Mouse (Mus musculus) cortical plate, adult 2 months (tissue): ENCODE measurements around the gene Paqr5. TPM values are rescaled to one million over a fixed set of nuclear protein-coding genes. Genes with fewer than 3 reads are reported as not detected.

Experiments
- H3K27ac ChIP-seq: fragments of 200-500 bp; 2 replicates; pipeline ENCODE4 v1.5.1; 2012; ENCODE audit warnings: low read length, control low read depth, inconsistent platforms; ENCODE audit not compliant: insufficient read depth
- H3K4me1 ChIP-seq: fragments of 200-500 bp; 2 replicates; pipeline ENCODE4 v1.6.1; 2011; ENCODE audit warnings: low read length; ENCODE audit not compliant: control insufficient read depth, insufficient read depth
- H3K4me3 ChIP-seq: fragments of 200-500 bp; 2 replicates; pipeline ENCODE4 v1.5.1; 2011; ENCODE audit warnings: mild to moderate bottlenecking, low read length, control low read depth; ENCODE audit not compliant: insufficient read depth
- CTCF ChIP-seq: fragments of 200-500 bp; IDR thresholded peaks from 2 replicates; pipeline ENCODE4 v1.5.1; 2011; ENCODE audit warnings: mild to moderate bottlenecking, control low read depth, low read length; ENCODE audit not compliant: insufficient read depth; ENCODE audit errors: extremely low read depth
- POLR2A ChIP-seq: fragments of 200-500 bp; IDR thresholded peaks from 2 replicates; pipeline ENCODE4 v1.6.1; 2011; ENCODE audit warnings: mild to moderate bottlenecking, low read length, control low read depth; ENCODE audit not compliant: insufficient read depth; ENCODE audit errors: extremely low read depth
- polyA plus RNA-seq: library from polyadenylated mRNA; depleted of rRNA; stranded (reverse); fragments of >200 nt; gene quantifications from 2 replicates; pipeline ENCODE4 v1.2.3, GENCODE M21; 2012

The Paqr5 gene
- polyA plus RNA-seq, 1 experiment: 5.5 TPM

DNA sequence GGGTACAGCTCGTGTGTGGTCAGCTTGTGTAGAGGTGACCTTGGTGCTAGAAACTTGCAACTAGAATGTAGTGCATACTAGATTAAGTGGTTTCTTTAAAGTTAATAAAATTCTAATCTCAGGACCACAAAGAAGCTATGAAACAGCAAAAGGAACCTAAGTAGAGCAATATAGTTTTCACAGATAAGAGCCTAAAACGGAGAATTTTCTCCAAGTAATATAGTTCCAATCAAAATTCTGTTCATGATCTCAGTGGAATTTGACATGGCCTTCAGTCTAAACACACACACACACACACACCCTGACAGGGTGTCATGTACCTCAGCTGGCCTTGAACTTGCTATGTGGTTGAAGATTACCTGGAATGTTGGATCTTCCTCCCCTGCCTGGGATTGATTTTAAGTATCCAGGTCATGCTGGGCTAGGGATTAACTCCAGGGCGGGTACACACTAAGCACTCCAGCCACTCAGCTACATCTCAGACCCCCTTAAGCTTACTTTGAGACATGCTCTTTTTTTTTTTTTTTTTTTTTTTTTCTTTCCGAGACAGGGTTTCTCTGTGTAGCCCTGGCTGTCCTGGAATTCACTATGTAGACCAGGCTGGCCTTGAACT is 111.2 kb downstream of the Paqr5 start:
- Histone ChIP-seq H3K27ac (no peak overlapping the region), H3K4me1 (no peaks in the 10 kb centered on the region; the same call in 1 of the 2 replicates), H3K4me3 (no peak overlapping the region; the same call in 1 of the 2 replicates)
- no peak for TF ChIP-seq POLR2A
- TF ChIP-seq CTCF: no peak

DNA sequence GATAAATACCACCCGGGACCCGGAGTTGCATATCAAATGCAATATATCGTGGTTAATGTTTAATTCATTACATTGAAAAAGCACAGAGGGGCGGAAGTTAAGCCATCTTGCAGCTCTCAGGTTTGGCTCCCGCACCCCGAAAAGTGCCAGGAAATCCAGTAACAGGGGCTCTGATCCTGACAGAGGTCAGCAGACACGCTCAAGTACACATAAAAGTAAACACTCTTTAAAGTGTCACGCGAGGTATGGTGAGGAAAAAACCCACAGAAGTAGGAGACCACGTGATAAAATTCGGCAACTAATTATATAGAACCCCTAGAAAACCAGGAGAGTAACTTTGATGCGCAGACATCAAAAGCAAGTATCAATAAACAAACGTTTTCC is 111.7 kb downstream of the Paqr5 start:
- Histone ChIP-seq H3K4me3 (peak overlapping the region; percentile 50), H3K27ac (peak overlapping the region; percentile 11), H3K4me1 (no peaks in the 10 kb centered on the region; the same call in 1 of the 2 replicates)
- no peak for TF ChIP-seq CTCF
- TF ChIP-seq POLR2A: no peak

DNA sequence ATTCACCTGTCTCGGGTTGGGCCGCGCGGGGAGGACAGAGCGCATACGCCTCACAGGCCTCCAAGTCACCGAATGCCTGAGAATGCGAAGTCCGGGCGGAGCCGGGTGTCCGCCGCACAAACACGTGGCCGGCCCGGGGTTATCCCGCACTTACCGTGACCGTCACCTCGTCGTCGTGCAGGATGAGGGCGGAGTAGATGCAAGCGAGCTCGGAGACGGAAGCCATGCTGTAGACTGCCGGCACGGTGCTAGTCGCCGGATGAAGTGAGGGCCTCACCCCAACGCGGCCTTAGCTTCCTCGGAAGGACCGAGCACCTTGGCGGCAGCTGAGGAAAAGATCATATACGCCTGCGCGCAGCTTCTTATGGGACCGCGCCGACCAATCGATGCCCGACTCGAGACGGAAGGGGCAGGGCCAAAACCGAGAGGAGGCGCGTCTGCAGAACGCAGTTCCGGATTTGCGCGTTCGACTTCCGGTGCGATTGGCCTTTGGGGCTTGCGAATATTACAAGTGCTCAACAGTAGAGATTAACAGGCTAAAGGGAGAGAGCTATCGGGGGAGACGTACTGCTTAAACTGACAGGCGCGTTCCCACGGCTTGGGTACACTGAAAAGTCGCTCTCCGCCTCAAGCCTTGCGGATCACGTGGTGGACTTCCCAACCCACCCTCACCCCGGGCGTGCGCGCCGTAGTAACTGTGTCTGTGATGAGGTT is 112.3 kb downstream of the Paqr5 start, which contains the start of gene Rplp1:
Gene Rplp1 (minus strand): TSS at position 340 of the 714 bp plus-strand sequence.
- TF ChIP-seq POLR2A (peak; percentile 90), CTCF (no peak)
- peak within 1 kb of the TSS; percentile 11 for H3K27ac ChIP-seq
- no peaks in the 10 kb centered on the region; the same call in 1 of the 2 replicates for H3K4me1 ChIP-seq
- H3K4me3 ChIP-seq: peak within 1 kb of the TSS; percentile 50

DNA sequence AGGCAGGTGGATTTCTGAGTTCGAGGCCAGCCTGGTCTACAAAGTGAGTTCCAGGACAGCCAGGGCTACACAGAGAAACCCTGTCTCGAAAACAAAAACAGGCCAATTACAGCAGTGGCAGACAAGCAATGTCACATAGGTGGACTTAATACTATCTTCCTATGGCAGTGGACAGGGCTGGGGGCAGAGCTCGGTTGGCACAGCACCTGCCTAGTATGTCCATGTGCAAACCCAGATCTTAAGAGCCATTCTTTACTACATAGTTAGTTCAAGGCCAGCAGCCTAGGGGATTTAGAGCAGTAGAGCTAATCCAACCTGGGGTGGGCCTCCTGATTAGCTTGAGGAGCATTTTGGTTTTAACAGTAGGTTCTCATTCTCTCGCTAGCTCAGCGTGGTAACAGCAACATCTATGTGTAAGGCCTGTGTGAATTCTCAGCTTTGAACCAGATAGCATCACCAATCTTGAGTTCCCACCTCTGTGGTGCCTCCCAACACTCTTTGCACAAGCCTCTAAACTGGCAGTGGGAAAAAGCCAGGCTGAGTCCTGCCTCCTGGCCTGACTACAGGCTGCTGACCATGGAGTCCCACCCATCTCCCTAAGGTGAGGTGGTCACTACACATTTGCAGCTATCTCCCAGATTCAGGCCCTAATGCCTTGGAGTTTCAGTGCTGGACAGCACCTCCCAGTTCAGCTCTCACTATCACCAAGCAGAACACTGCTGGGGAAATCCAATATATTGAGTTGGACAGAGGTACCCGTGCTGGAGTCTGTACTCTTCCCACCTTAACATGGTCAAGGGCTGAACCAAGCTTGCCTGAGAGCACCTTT is 115.1 kb downstream of the Paqr5 start:
- TF ChIP-seq POLR2A (no peak), CTCF (no peak)

DNA sequence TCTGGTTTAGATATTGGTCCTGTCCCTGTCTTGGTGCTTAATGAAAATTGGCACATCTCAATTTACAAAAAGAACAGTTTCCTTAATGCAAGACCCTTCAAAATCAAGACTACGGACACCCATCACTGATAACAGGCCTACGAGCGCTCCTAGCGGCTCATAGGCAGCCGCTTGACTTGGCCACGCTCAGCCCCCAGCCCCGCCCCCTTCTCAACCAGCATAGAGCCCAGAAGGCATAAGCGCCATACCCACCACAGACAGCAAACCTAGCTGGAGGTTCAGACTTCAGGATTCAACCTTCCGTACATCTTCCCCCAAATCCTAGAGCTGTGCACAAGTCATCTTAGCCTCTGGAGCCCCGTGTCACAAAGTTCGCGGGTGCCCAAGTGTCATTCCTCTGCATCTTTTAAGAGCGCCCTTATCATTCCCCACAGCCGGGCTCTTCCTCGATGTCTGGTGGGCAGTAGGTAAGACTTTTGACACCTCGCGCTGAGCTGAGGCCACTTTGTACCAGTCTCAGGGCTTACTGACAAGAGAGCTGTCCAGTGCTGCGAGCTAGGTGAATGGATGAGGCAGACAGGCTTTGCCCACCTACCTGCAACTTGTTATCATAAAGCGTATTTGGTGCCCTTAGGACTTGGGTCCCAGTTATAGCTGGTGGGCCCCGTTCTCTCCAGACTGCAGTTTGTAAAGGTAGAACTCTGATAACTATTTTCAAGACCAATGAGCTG is 116.0 kb downstream of the Paqr5 start:
- Histone ChIP-seq H3K27ac (no peak overlapping the region), H3K4me3 (no peak overlapping the region), H3K4me1 (no peaks in the 10 kb centered on the region; the same call in 1 of the 2 replicates)
- TF ChIP-seq CTCF: no peak
- no peak for TF ChIP-seq POLR2A

More for the DNA sequence above, 115.1 kb downstream of the Paqr5 start:
- H3K4me3 ChIP-seq: no peak overlapping the region
- H3K27ac ChIP-seq: no peak overlapping the region
- H3K4me1 ChIP-seq: no peaks in the 10 kb centered on the region; the same call in 1 of the 2 replicates

DNA sequence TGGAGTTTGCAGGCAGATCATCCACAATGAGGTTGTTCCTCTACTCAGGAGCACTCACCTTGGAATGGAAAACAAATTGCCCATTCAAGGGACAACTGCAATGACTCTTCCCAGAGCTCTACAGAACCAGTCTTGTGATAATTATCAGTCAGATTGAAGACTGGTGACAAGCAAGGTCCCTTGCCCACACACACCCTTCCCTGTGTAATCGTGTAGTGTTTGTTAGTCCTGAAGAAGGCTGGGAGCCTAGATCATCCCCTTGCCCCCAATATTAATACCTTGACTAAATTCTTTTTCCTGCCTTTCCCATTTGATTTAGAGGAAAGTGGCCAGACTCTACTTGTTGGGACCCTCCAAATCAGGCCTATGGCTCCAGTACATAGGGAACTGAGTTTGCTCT is 117.0 kb downstream of the Paqr5 start:
- Histone ChIP-seq H3K4me1 (no peaks in the 10 kb centered on the region; the same call in 1 of the 2 replicates), H3K27ac (no peak overlapping the region), H3K4me3 (no peak overlapping the region)
- no peak for TF ChIP-seq POLR2A
- TF ChIP-seq CTCF: no peak

DNA sequence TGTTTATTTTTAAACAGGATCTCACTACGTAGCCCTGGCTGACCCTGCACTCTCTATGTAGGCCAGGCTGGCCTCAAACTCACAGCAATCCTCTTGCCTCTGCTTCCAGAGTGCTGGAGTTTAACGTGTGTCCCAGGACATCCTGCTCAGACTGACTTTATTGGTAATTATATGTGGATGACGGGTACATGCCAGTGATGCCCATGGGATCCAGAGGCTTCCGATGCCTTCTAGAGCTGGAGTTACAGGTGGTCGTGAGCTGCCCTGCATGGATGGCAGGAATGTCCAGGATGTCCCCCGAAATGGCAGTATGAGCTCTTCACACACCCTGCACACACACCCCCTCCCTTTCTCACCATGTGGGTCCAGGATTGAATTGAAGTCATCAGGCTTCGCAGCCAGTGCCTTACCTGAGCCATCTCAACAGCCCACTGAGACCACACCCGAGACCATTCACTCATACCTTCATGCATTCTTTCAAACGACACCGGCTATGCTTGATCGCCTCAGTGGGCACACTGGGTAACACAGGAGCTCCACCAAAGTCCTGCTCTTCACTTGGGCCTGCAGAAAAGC is 117.7 kb downstream of the Paqr5 start:
- no peak for TF ChIP-seq POLR2A
- TF ChIP-seq CTCF: no peak
- Histone ChIP-seq H3K4me1 (no peaks in the 10 kb centered on the region; the same call in 1 of the 2 replicates), H3K4me3 (no peak overlapping the region), H3K27ac (no peak overlapping the region)

DNA sequence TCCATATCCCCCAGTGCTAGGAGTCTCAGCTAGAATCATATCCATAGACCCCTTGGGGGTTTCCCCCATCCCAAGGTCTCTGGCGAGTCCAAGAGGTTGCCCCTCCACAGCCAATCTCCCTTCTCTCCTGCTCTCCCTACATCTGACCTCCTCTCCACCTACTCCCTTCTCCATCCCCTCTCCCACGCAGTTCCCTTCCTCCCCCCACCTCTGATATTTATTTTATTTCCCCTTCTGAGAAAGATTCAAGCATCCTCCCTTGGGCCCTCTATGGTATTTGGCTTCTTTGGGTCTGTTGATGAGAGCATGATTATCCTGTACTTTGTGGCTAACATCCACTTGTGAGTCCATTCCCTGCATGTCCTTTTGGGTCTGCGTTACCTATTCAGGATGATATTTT is 118.3 kb downstream of the Paqr5 start:
- no peak for TF ChIP-seq POLR2A
- TF ChIP-seq CTCF: no peak
- H3K4me3 ChIP-seq: no peak overlapping the region
- H3K4me1 ChIP-seq: no peaks in the 10 kb centered on the region
- H3K27ac ChIP-seq: no peak overlapping the region
